18 mouse cellular contexts compared by ENCODE assay signal in genomic region chr4:3482092-3482491, GRCm38 (mm10).
"Had no signal": no experiment of that assay in that cellular context is flagged by ENCODE, and none has a peak within 500 bp of the region (broad histone marks: within the 10 kb centered on the region; RNA-seq: fewer than 3 reads in every experiment).

No protein-coding gene starts in this region.

- H3K27me3 ChIP-seq: liver, embryonic 13.5 days; midbrain, embryonic 12.5 days; midbrain, embryonic 15.5 days; neural tube, embryonic 12.5 days; neural tube, embryonic 15.5 days had no signal

- H3K9me3 ChIP-seq: liver, embryonic 13.5 days; midbrain, embryonic 15.5 days; neural tube, embryonic 15.5 days had no signal

- H3K36me3 ChIP-seq: liver, embryonic 13.5 days; midbrain, embryonic 12.5 days; midbrain, embryonic 15.5 days; neural tube, embryonic 12.5 days; neural tube, embryonic 15.5 days had no signal

- H3K27ac ChIP-seq: kidney, postnatal 0 days; left cerebral cortex, adult 2 months; liver, embryonic 13.5 days; midbrain, embryonic 12.5 days; midbrain, embryonic 15.5 days; neural tube, embryonic 12.5 days; neural tube, embryonic 15.5 days; stomach, postnatal 0 days had no signal

- H3K4me1 ChIP-seq: liver, embryonic 13.5 days; midbrain, embryonic 12.5 days; midbrain, embryonic 15.5 days; neural tube, embryonic 12.5 days; neural tube, embryonic 15.5 days had no signal

- H3K9ac ChIP-seq: liver, embryonic 13.5 days; lung, embryonic 14.5 days; midbrain, embryonic 12.5 days; midbrain, embryonic 15.5 days; neural tube, embryonic 12.5 days; neural tube, embryonic 15.5 days had no signal

- DNase-seq: kidney, adult 9 months; kidney, postnatal 25 days; layer of hippocampus, postnatal 36 days; liver, embryonic 13.5 days; lung, embryonic 14.5 days; right cerebral cortex, adult 18-20 months; right cerebral cortex, postnatal 14 days; right cerebral cortex, postnatal 4 days; thymus, postnatal 25 days had no signal

- H3K4me3 ChIP-seq: left cerebral cortex, adult 2 months; liver, embryonic 13.5 days; midbrain, embryonic 12.5 days; midbrain, embryonic 15.5 days; neural tube, embryonic 12.5 days; neural tube, embryonic 15.5 days had no signal

- ATAC-seq: intestine, postnatal 0 days; lung, postnatal 0 days; midbrain, embryonic 15.5 days had no signal

- H3K4me2 ChIP-seq: liver, embryonic 13.5 days; lung, embryonic 14.5 days; midbrain, embryonic 12.5 days; midbrain, embryonic 15.5 days; neural tube, embryonic 12.5 days; neural tube, embryonic 15.5 days had no signal
